Mouse (Mus musculus): ENCODE data around the gene Pcgf1. TPM values are rescaled to one million over a fixed set of nuclear protein-coding genes. Genes with fewer than 3 reads are reported as not detected.

Gene Pcgf1
- polyA plus RNA-seq, 1 experiment: 9.5 TPM

DNA sequence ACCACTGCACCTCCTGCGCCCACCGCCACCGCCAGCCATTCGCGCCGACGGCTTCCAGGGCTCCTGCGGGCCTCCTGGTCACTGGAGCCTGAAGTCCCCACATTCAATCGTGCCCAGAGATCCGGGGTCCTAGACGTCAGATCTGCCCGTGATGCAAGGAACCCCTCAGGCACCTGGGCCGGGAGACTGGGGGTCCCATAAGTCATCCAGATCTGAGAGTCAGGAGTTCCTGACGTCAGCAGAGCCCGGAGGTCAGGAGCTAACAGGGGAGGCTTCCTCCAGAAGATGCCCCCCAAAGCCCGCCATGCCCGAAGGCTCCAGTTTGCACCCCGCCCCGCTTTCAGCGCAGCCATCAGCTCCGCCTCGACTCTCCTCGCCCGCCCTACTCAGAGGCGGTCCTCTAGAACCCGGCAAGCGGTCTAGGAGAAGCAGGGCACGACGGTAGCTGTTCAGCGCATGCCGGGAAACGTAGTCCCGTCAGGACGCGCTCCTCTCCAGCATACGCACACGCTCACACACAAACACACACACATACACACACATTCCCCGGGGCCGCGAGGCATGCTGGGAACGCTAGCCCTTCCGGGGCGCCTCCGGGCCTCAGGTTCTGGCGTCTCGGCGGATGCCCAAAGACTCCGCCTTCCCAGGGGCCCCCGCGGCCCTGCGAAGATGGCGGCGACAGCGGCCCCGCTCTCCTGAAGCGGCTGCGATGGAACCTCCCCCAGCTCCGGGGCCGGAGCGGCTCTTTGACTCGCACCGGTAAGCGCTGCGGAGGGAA is 23.4 kb upstream of the Pcgf1 start, which contains the start of gene Aup1:
Gene Aup1 (plus strand): TSS at position 448 of the 778 bp plus-strand sequence.
- H3K36me3 ChIP-seq (ENCODE audit: control insufficient read depth, insufficient read depth): peaks cover 48% of the 10 kb centered on the region
- H3ac ChIP-seq (ENCODE audit: control insufficient read depth, insufficient read length, low read depth): peak within 1 kb of the TSS; percentile 97
- H3K27me3 ChIP-seq (ENCODE audit: control insufficient read depth, insufficient read depth, insufficient read length): no peaks in the 10 kb centered on the region
- peaks cover 62% of the 10 kb centered on the region for H3K79me2 ChIP-seq (ENCODE audit: control insufficient read depth, insufficient read depth)
- TF ChIP-seq MAX (IDR thresholded peaks at IDR 0.05) (peak; percentile 94), FOSL1 (IDR thresholded peaks at IDR 0.05; ENCODE audit: insufficient read depth, low read length, poor library complexity, severe bottlenecking) (no peak)
- peak within 1 kb of the TSS; percentile 99 for H3K4me3 ChIP-seq (ENCODE audit: insufficient read depth, poor library complexity, severe bottlenecking)
- H3K79me3 ChIP-seq (ENCODE audit: low read depth): peaks cover 41% of the 10 kb centered on the region

GRCm38 (mm10) chr6:83054871-83055431 is 22.7 kb upstream of the Pcgf1 start, which contains the start of gene Htra2:
Gene Htra2, minus strand, starts transcription at chr6:83055273.
- Histone ChIP-seq H3K79me3 (ENCODE audit: low read depth) (peaks cover 41% of the 10 kb centered on the region), H3K36me3 (ENCODE audit: control insufficient read depth, insufficient read depth) (peaks cover 48% of the 10 kb centered on the region), H3K79me2 (ENCODE audit: control insufficient read depth, insufficient read depth) (peaks cover 62% of the 10 kb centered on the region), H3K4me3 (ENCODE audit: insufficient read depth, poor library complexity, severe bottlenecking) (peak within 1 kb of the TSS; percentile 99), H3ac (ENCODE audit: control insufficient read depth, insufficient read length, low read depth) (peak within 1 kb of the TSS; percentile 97), H3K27me3 (ENCODE audit: control insufficient read depth, insufficient read depth, insufficient read length) (no peaks in the 10 kb centered on the region)
- TF ChIP-seq MYOG (IDR thresholded peaks at IDR 0.05; ENCODE audit: control insufficient read depth, extremely low read depth, insufficient read length) (no peak), CTCF (IDR thresholded peaks at IDR 0.05; ENCODE audit: control insufficient read depth, insufficient read depth, insufficient read length) (peak; percentile 47)

- Histone ChIP-seq H3K4me3 (ENCODE audit: insufficient read depth, poor library complexity, severe bottlenecking) (no peak within 1 kb of the TSS), H3K36me3 (ENCODE audit: control insufficient read depth, insufficient read depth) (peaks cover 29% of the 10 kb centered on the region), H3K79me2 (ENCODE audit: control insufficient read depth, insufficient read depth) (peaks cover 41% of the 10 kb centered on the region), H3K27me3 (ENCODE audit: control insufficient read depth, insufficient read depth, insufficient read length) (peaks cover 5% of the 10 kb centered on the region), H3ac (ENCODE audit: control insufficient read depth, insufficient read length, low read depth) (no peak within 1 kb of the TSS), H3K79me3 (ENCODE audit: low read depth) (peaks cover 31% of the 10 kb centered on the region)
- no peak for TF ChIP-seq USF1 (IDR thresholded peaks at IDR 0.05; ENCODE audit: low read depth)
These were observed 19.9 kb upstream of the Pcgf1 start, which contains the start of gene Dqx1 for GRCm38 (mm10) chr6:83057790-83058189. Gene Dqx1, plus strand, starts transcription at chr6:83057844.

DNA sequence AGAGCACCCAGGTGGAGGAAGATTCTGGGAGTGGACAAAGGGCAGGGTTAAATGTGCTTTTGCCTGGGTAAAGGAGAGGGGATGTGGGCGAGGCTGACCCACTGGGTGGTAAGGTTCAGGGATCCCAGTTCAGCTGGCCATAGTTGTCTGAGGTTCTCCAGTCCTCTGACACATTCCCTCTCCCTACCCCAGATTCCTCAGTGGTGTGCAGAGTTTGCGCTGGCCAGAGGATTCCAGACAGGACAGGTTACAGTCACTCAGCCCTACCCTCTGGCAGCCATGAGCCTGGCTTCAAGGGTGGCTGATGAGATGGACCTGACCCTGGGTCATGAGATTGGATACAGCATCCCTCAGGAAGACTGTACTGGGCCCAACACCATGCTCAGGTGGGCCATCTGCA is 18.9 kb upstream of the Pcgf1 start:
- Histone ChIP-seq H3ac (ENCODE audit: control insufficient read depth, insufficient read length, low read depth) (no peak overlapping the region), H3K79me2 (ENCODE audit: control insufficient read depth, insufficient read depth) (peaks cover 31% of the 10 kb centered on the region), H3K36me3 (ENCODE audit: control insufficient read depth, insufficient read depth) (peaks cover 29% of the 10 kb centered on the region), H3K79me3 (ENCODE audit: low read depth) (peaks cover 23% of the 10 kb centered on the region), H3K27me3 (ENCODE audit: control insufficient read depth, insufficient read depth, insufficient read length) (peaks cover 14% of the 10 kb centered on the region), H3K4me3 (ENCODE audit: insufficient read depth, poor library complexity, severe bottlenecking) (no peak overlapping the region)
- TF ChIP-seq MYOG (IDR thresholded peaks at IDR 0.05; ENCODE audit: control insufficient read depth, extremely low read depth, insufficient read length) (no peak), FOSL1 (IDR thresholded peaks at IDR 0.05; ENCODE audit: insufficient read depth, low read length, poor library complexity, severe bottlenecking) (no peak), USF1 (IDR thresholded peaks at IDR 0.05; ENCODE audit: low read depth) (no peak), CTCF (IDR thresholded peaks at IDR 0.05; ENCODE audit: control insufficient read depth, insufficient read depth, insufficient read length) (no peak), MYOD1 (IDR thresholded peaks at IDR 0.05; ENCODE audit: control insufficient read depth, insufficient read length, low read depth) (no peak), CEBPB (IDR thresholded peaks at IDR 0.05; ENCODE audit: low read depth) (no peak)

- no peak overlapping the region for H3ac ChIP-seq (ENCODE audit: control insufficient read depth, insufficient read length, low read depth)
- peaks cover 72% of the 10 kb centered on the region for H3K27me3 ChIP-seq (ENCODE audit: control insufficient read depth, insufficient read depth, insufficient read length)
- no peaks in the 10 kb centered on the region for H3K79me3 ChIP-seq (ENCODE audit: low read depth)
- H3K4me3 ChIP-seq (ENCODE audit: insufficient read depth, poor library complexity, severe bottlenecking): no peak overlapping the region
- no peaks in the 10 kb centered on the region for H3K36me3 ChIP-seq (ENCODE audit: control insufficient read depth, insufficient read depth)
- TF ChIP-seq MAX (IDR thresholded peaks at IDR 0.05) (no peak), CTCF (IDR thresholded peaks at IDR 0.05; ENCODE audit: control insufficient read depth, insufficient read depth, insufficient read length) (no peak), FOSL1 (IDR thresholded peaks at IDR 0.05; ENCODE audit: insufficient read depth, low read length, poor library complexity, severe bottlenecking) (no peak), MYOD1 (IDR thresholded peaks at IDR 0.05; ENCODE audit: control insufficient read depth, insufficient read length, low read depth) (no peak), CEBPB (IDR thresholded peaks at IDR 0.05; ENCODE audit: low read depth) (no peak), USF1 (IDR thresholded peaks at IDR 0.05; ENCODE audit: low read depth) (no peak), MYOG (IDR thresholded peaks at IDR 0.05; ENCODE audit: control insufficient read depth, extremely low read depth, insufficient read length) (no peak)
- no peaks in the 10 kb centered on the region for H3K79me2 ChIP-seq (ENCODE audit: control insufficient read depth, insufficient read depth)
These were observed 11.7 kb upstream of the Pcgf1 start for GRCm38 (mm10) chr6:83065995-83066394.

- Histone ChIP-seq H3K79me2 (ENCODE audit: control insufficient read depth, insufficient read depth) (no peaks in the 10 kb centered on the region), H3ac (ENCODE audit: control insufficient read depth, insufficient read length, low read depth) (no peak overlapping the region), H3K27me3 (ENCODE audit: control insufficient read depth, insufficient read depth, insufficient read length) (peaks cover 76% of the 10 kb centered on the region), H3K36me3 (ENCODE audit: control insufficient read depth, insufficient read depth) (no peaks in the 10 kb centered on the region), H3K4me3 (ENCODE audit: insufficient read depth, poor library complexity, severe bottlenecking) (no peak overlapping the region), H3K79me3 (ENCODE audit: low read depth) (no peaks in the 10 kb centered on the region)
- TF ChIP-seq MAX (IDR thresholded peaks at IDR 0.05) (no peak), CEBPB (IDR thresholded peaks at IDR 0.05; ENCODE audit: low read depth) (no peak), CTCF (IDR thresholded peaks at IDR 0.05; ENCODE audit: control insufficient read depth, insufficient read depth, insufficient read length) (no peak), USF1 (IDR thresholded peaks at IDR 0.05; ENCODE audit: low read depth) (no peak), FOSL1 (IDR thresholded peaks at IDR 0.05; ENCODE audit: insufficient read depth, low read length, poor library complexity, severe bottlenecking) (no peak), MYOD1 (IDR thresholded peaks at IDR 0.05; ENCODE audit: control insufficient read depth, insufficient read length, low read depth) (no peak), MYOG (IDR thresholded peaks at IDR 0.05; ENCODE audit: control insufficient read depth, extremely low read depth, insufficient read length) (no peak)
These were observed 11.2 kb upstream of the Pcgf1 start for GRCm38 (mm10) chr6:83066441-83066840.
